Mouse (Mus musculus) neural tube, embryonic 11.5 days (tissue): ENCODE measurements around the gene Zcchc17. TPM values are rescaled to one million over a fixed set of nuclear protein-coding genes. Genes with fewer than 3 reads are reported as not detected.

Experiments used
- ATAC-seq: fragments of 200-750 bp; cut with Nextera tagmentation; 2 replicates; pipeline ENCODE4 v1.8.0; 2017; ENCODE audit warnings: moderate number of reproducible peaks, mild to moderate bottlenecking, moderate TSS enrichment, moderate library complexity; ENCODE audit not compliant: insufficient read depth, low FRiP score, low TSS enrichment
- DNase-seq: peaks from one replicate; pipeline ENCODE4 v3.0.0-alpha.2; 2015; ENCODE audit warnings: low spot score
- H3K27ac ChIP-seq: fragments of 300-500 bp; sonication (generic); 2 replicates; pipeline ENCODE4 v1.5.1; 2014; ENCODE audit warnings: low read depth, mild to moderate bottlenecking, low read length
- H3K27me3 ChIP-seq: fragments of 300-500 bp; sonication (generic); 2 replicates; pipeline ENCODE4 v1.6.1; 2014; ENCODE audit warnings: mild to moderate bottlenecking, low read length, mixed read lengths; ENCODE audit not compliant: control insufficient read depth, insufficient read depth
- H3K36me3 ChIP-seq: fragments of 300-500 bp; sonication (generic); 2 replicates; pipeline ENCODE4 v1.6.1; 2014; ENCODE audit warnings: mild to moderate bottlenecking, low read length, moderate library complexity, mixed read lengths; ENCODE audit not compliant: control insufficient read depth, insufficient read depth
- H3K4me1 ChIP-seq: fragments of 300-500 bp; sonication (generic); 2 replicates; pipeline ENCODE4 v1.6.1; 2014; ENCODE audit warnings: low read length, mixed read lengths; ENCODE audit not compliant: control insufficient read depth, insufficient read depth
- H3K4me2 ChIP-seq: fragments of 300-500 bp; sonication (generic); 2 replicates; pipeline ENCODE4 v1.6.1; 2014; ENCODE audit warnings: low read depth, mild to moderate bottlenecking, moderate library complexity
- H3K4me3 ChIP-seq: fragments of 300-500 bp; sonication (generic); 2 replicates; pipeline ENCODE4 v1.5.1; 2014; ENCODE audit warnings: low read depth, low read length
- H3K9ac ChIP-seq: fragments of 300-500 bp; sonication (generic); 2 replicates; pipeline ENCODE4 v1.6.1; 2014; ENCODE audit warnings: mild to moderate bottlenecking, low read length
- H3K9me3 ChIP-seq: fragments of 300-500 bp; sonication (generic); 2 replicates; pipeline ENCODE4 v1.6.1; 2016; ENCODE audit warnings: low read length; ENCODE audit not compliant: control insufficient read depth
- WGBS: fragments of 180-500 bp; shearing (Covaris S2); extraction: QIAGEN DNeasy Blood & Tissue Kit; methylation state at CpG from one replicate; pipeline ENCODE4 v1.1.7; 2014; 5-methylcytosine and 5-hydroxymethylcytosine counted together
- polyA plus RNA-seq: library from polyadenylated mRNA; unstranded; fragments of >200 nt; fragmentation: Nextera tagmentation; extraction: Ambion mirVana; gene quantifications from 2 replicates; pipeline ENCODE4 v1.2.1, GENCODE M21; 2014

Gene Zcchc17
- polyA plus RNA-seq, 1 experiment from 2014 or later, result 76.3 TPM

GRCm38 (mm10) chr4:130360238-130360590 lies 471 bp upstream of the Zcchc17 start:
- peak overlapping the region; percentile 76 for H3K4me2 ChIP-seq
- peak overlapping the region; percentile 89 for H3K9ac ChIP-seq
- DNase-seq, result no peak
- H3K9me3 ChIP-seq, result no peaks in the 10 kb centered on the region
- peaks cover 6% of the 10 kb centered on the region for H3K36me3 ChIP-seq
- H3K27me3 ChIP-seq, result no peaks in the 10 kb centered on the region
- H3K27ac ChIP-seq, result no peak overlapping the region
- WGBS, result 0% methylated on average over 19 of the region's 19 CpGs
- peaks cover 16% of the 10 kb centered on the region for H3K4me1 ChIP-seq
- ATAC-seq, result no peak; the same call in 1 of the 2 replicates
- H3K4me3 ChIP-seq, result peak overlapping the region; percentile 90

GRCm38 (mm10) chr4:130357946-130358345 lies 1.8 kb downstream of the Zcchc17 start:
- Histone ChIP-seq H3K9me3 (no peaks in the 10 kb centered on the region), H3K9ac (no peak overlapping the region), H3K4me2 (no peak overlapping the region), H3K4me3 (no peak overlapping the region), H3K36me3 (peaks cover 2% of the 10 kb centered on the region), H3K27ac (no peak overlapping the region), H3K27me3 (no peaks in the 10 kb centered on the region), H3K4me1 (peaks cover 16% of the 10 kb centered on the region)
- DNase-seq (no peak), ATAC-seq (no peak)

- DNase-seq (no peak), ATAC-seq (no peak)
- Histone ChIP-seq H3K27me3 (no peaks in the 10 kb centered on the region), H3K4me3 (no peak overlapping the region), H3K27ac (no peak overlapping the region), H3K4me1 (no peaks in the 10 kb centered on the region), H3K4me2 (no peak overlapping the region), H3K36me3 (peaks cover 14% of the 10 kb centered on the region), H3K9me3 (no peaks in the 10 kb centered on the region), H3K9ac (no peak overlapping the region)
- WGBS, result 93% methylated on average over 7 of the region's 7 CpGs
Measured at GRCm38 (mm10) chr4:130352588-130352987, 7.2 kb downstream of the Zcchc17 start.

- no peak overlapping the region for H3K4me3 ChIP-seq
- peaks cover 14% of the 10 kb centered on the region for H3K36me3 ChIP-seq
- no peak overlapping the region for H3K9ac ChIP-seq
- no peaks in the 10 kb centered on the region for H3K4me1 ChIP-seq
- no peaks in the 10 kb centered on the region for H3K9me3 ChIP-seq
- WGBS, result 89% methylated on average over 16 of the region's 16 CpGs
- no peaks in the 10 kb centered on the region for H3K27me3 ChIP-seq
- H3K4me2 ChIP-seq, result no peak overlapping the region
- ATAC-seq (no peak), DNase-seq (no peak)
- H3K27ac ChIP-seq, result no peak overlapping the region
Measured at GRCm38 (mm10) chr4:130350690-130351422, 8.9 kb downstream of the Zcchc17 start.

GRCm38 (mm10) chr4:130349666-130350065 lies 10.1 kb downstream of the Zcchc17 start:
- DNase-seq (no peak), ATAC-seq (no peak)
- WGBS, result 92% methylated on average over 6 of the region's 6 CpGs
- no peak overlapping the region for H3K4me3 ChIP-seq
- H3K27me3 ChIP-seq, result no peaks in the 10 kb centered on the region
- H3K36me3 ChIP-seq, result peaks cover 14% of the 10 kb centered on the region
- H3K9me3 ChIP-seq, result no peaks in the 10 kb centered on the region
- no peak overlapping the region for H3K9ac ChIP-seq
- no peaks in the 10 kb centered on the region for H3K4me1 ChIP-seq
- no peak overlapping the region for H3K27ac ChIP-seq
- no peak overlapping the region for H3K4me2 ChIP-seq

- WGBS, result 36% methylated on average over 4 of the region's 4 CpGs
- no peak overlapping the region for H3K9ac ChIP-seq
- DNase-seq (peak; percentile 53), ATAC-seq (no peak)
- no peak overlapping the region for H3K4me2 ChIP-seq
- no peak overlapping the region for H3K4me3 ChIP-seq
- H3K27ac ChIP-seq, result no peak overlapping the region
- peaks cover 8% of the 10 kb centered on the region for H3K36me3 ChIP-seq
- H3K4me1 ChIP-seq, result no peaks in the 10 kb centered on the region
- no peaks in the 10 kb centered on the region for H3K9me3 ChIP-seq
- H3K27me3 ChIP-seq, result no peaks in the 10 kb centered on the region
Measured at GRCm38 (mm10) chr4:130341691-130342090, 18.1 kb downstream of the Zcchc17 start.

- Histone ChIP-seq H3K36me3 (peaks cover 10% of the 10 kb centered on the region), H3K9me3 (no peaks in the 10 kb centered on the region), H3K4me2 (no peak overlapping the region), H3K4me1 (no peaks in the 10 kb centered on the region), H3K27me3 (no peaks in the 10 kb centered on the region), H3K9ac (no peak overlapping the region), H3K4me3 (no peak overlapping the region), H3K27ac (no peak overlapping the region)
- no peak for DNase-seq
- 92% methylated on average over 5 of the region's 5 CpGs for WGBS
- ATAC-seq, result no peak
Measured at GRCm38 (mm10) chr4:130335867-130336266, 23.9 kb downstream of the Zcchc17 start.

- DNase-seq (no peak), ATAC-seq (no peak)
- no peaks in the 10 kb centered on the region for H3K4me1 ChIP-seq
- no peak overlapping the region for H3K4me2 ChIP-seq
- 87% methylated on average over 9 of the region's 9 CpGs for WGBS
- no peak overlapping the region for H3K9ac ChIP-seq
- H3K27me3 ChIP-seq, result no peaks in the 10 kb centered on the region
- no peak overlapping the region for H3K4me3 ChIP-seq
- H3K27ac ChIP-seq, result no peak overlapping the region
- H3K9me3 ChIP-seq, result no peaks in the 10 kb centered on the region
- peaks cover 5% of the 10 kb centered on the region; the same call in 1 of the 2 replicates for H3K36me3 ChIP-seq
Measured at GRCm38 (mm10) chr4:130327366-130327765, 32.4 kb downstream of the Zcchc17 start.

GRCm38 (mm10) chr4:130325446-130325845 lies 34.3 kb downstream of the Zcchc17 start:
- no peak overlapping the region for H3K4me2 ChIP-seq
- H3K36me3 ChIP-seq, result peaks cover 7% of the 10 kb centered on the region
- 91% methylated on average over 2 of the region's 2 CpGs for WGBS
- no peak overlapping the region for H3K9ac ChIP-seq
- DNase-seq, result no peak
- no peaks in the 10 kb centered on the region for H3K27me3 ChIP-seq
- no peak for ATAC-seq
- no peaks in the 10 kb centered on the region for H3K4me1 ChIP-seq
- H3K4me3 ChIP-seq, result no peak overlapping the region
- H3K9me3 ChIP-seq, result no peaks in the 10 kb centered on the region
- no peak overlapping the region for H3K27ac ChIP-seq
